Mouse (Mus musculus): Measurements from ENCODE around the gene Bpifb9a. TPM values are rescaled to one million over a fixed set of nuclear protein-coding genes. Genes with fewer than 3 reads are reported as not detected.

Gene Bpifb9a
- polyA plus RNA-seq, 1 experiment from 2014 or later, result not detected

Other genes starting within 250 kb of the Bpifb9a start
- gene Bpifa2, start 249.6 kb upstream of the Bpifb9a start, polyA plus RNA-seq (2016; fragmentation: Nextera tagmentation; extraction: Ambion mirVana), result not detected in 2 replicates
- gene Bpifa3, start 127.5 kb upstream of the Bpifb9a start, polyA plus RNA-seq (2016; fragmentation: Nextera tagmentation; extraction: Ambion mirVana), result not detected in 2 replicates
- gene Bpifa1, start 115.0 kb upstream of the Bpifb9a start, polyA plus RNA-seq (2016; fragmentation: Nextera tagmentation; extraction: Ambion mirVana), result not detected in 2 replicates
- gene Bpifa5, start 95.2 kb upstream of the Bpifb9a start, polyA plus RNA-seq (2016; fragmentation: Nextera tagmentation; extraction: Ambion mirVana), result not detected in 2 replicates
- gene Bpifb1, start 67.0 kb upstream of the Bpifb9a start, polyA plus RNA-seq (2016; fragmentation: Nextera tagmentation; extraction: Ambion mirVana), result not detected in 2 replicates
- 0.22 TPM in 1 of 2 replicates, not detected in the other for gene Bpifb5, start 34.1 kb upstream of the Bpifb9a start, polyA plus RNA-seq (2016; fragmentation: Nextera tagmentation; extraction: Ambion mirVana)
- not detected in 2 replicates for gene Bpifb9b, start 49.4 kb downstream of the Bpifb9a start, polyA plus RNA-seq (2016; fragmentation: Nextera tagmentation; extraction: Ambion mirVana)
- gene Cdk5rap1, start 115.2 kb downstream of the Bpifb9a start, polyA plus RNA-seq (2016; fragmentation: Nextera tagmentation; extraction: Ambion mirVana), result 14.3 and 15.4 TPM in 2 replicates
- gene Snta1, start 150.2 kb downstream of the Bpifb9a start, polyA plus RNA-seq (2016; fragmentation: Nextera tagmentation; extraction: Ambion mirVana), result 7.1 and 8.6 TPM in 2 replicates
- gene Cbfa2t2, start 178.6 kb downstream of the Bpifb9a start, polyA plus RNA-seq (2016; fragmentation: Nextera tagmentation; extraction: Ambion mirVana), result 91.8 and 94.9 TPM in 2 replicates